Mouse (Mus musculus) hindbrain, embryonic 16.5 days (tissue): ENCODE measurements at regions not wholly inside any gene's neighbourhood (a gene's known extent, or its start where the extent isn't known, plus 50 kb on each side); places are given as distances from the start of the nearest gene placed in this dataset.

ENCODE experiments used
- ATAC-seq: fragments of 200-750 bp; cut with Nextera tagmentation; 2 replicates; pipeline ENCODE4 v1.8.0; 2017; ENCODE audit warnings: moderate TSS enrichment, moderate library complexity
- H3K27ac ChIP-seq: fragments of 300-500 bp; sonication (generic); 2 replicates; pipeline ENCODE4 v1.5.1; 2014; ENCODE audit warnings: low read depth, mild to moderate bottlenecking, control low read depth, low read length, moderate library complexity
- H3K27me3 ChIP-seq: fragments of 300-500 bp; sonication (generic); replicated peaks from 2 replicates; pipeline ENCODE4 v1.6.1; 2014; ENCODE audit warnings: low read length; ENCODE audit not compliant: control insufficient read depth, insufficient read depth
- H3K36me3 ChIP-seq: fragments of 300-500 bp; sonication (generic); 2 replicates; pipeline ENCODE4 v1.6.1; 2014; ENCODE audit warnings: mild to moderate bottlenecking, low read length, moderate library complexity, mixed read lengths; ENCODE audit not compliant: control insufficient read depth, insufficient read depth
- H3K4me1 ChIP-seq: fragments of 300-500 bp; sonication (generic); 2 replicates; pipeline ENCODE4 v1.6.1; 2014; ENCODE audit warnings: low read depth, low read length; ENCODE audit not compliant: control insufficient read depth, insufficient read depth
- H3K4me2 ChIP-seq: fragments of 300-500 bp; sonication (generic); 2 replicates; pipeline ENCODE4 v1.6.1; 2014; ENCODE audit warnings: mild to moderate bottlenecking, low read length, control low read depth, moderate library complexity
- H3K4me3 ChIP-seq: fragments of 300-500 bp; sonication (generic); 2 replicates; pipeline ENCODE4 v1.5.1; 2014; ENCODE audit warnings: mild to moderate bottlenecking, low read length, control low read depth, moderate library complexity
- H3K9ac ChIP-seq: fragments of 300-500 bp; sonication (generic); 2 replicates; pipeline ENCODE4 v1.6.1; 2014; ENCODE audit warnings: low read depth, mild to moderate bottlenecking, control low read depth, low read length, moderate library complexity
- H3K9me3 ChIP-seq: fragments of 300-500 bp; sonication (generic); 2 replicates; pipeline ENCODE4 v1.6.1; 2014; ENCODE audit warnings: mild to moderate bottlenecking, low read length, moderate library complexity; ENCODE audit not compliant: control insufficient read depth
- WGBS: fragments of 180-500 bp; shearing (Covaris S2); extraction: QIAGEN DNeasy Blood & Tissue Kit; methylation state at CpG from one replicate; pipeline ENCODE4 v1.1.7; 2014; 5-methylcytosine and 5-hydroxymethylcytosine counted together

- H3K9me3 ChIP-seq, result no peaks in the 10 kb centered on the region
- H3K36me3 ChIP-seq, result no peaks in the 10 kb centered on the region
- no peak overlapping the region for H3K4me3 ChIP-seq
- no peak for ATAC-seq
- H3K9ac ChIP-seq, result no peak overlapping the region
- whole genome bisulfite sequencing, result 71% methylated on average over 1 of the region's 1 CpGs
- H3K27me3 ChIP-seq, result no peaks in the 10 kb centered on the region
- no peaks in the 10 kb centered on the region for H3K4me1 ChIP-seq
- H3K27ac ChIP-seq, result no peak overlapping the region
- H3K4me2 ChIP-seq, result no peak overlapping the region
Observed at GRCm38 (mm10) chr3:73323214-73323613, 265.6 kb upstream of the Slitrk3 start.
